Mouse (Mus musculus) MEL (cell line): Measurements from ENCODE around the gene Tub.

ENCODE experiments used
- CHD2 ChIP-seq: IDR thresholded peaks from 2 replicates; pipeline ENCODE4 v1.6.1; 2011; ENCODE audit warnings: low read length, improper control_type of control experiment
- CTCF ChIP-seq, 3 experiments: IDR thresholded peaks in 2 of 3; conservative IDR thresholded peaks in 1 of 3; 2 replicates each; pipeline ENCODE4 v1.5.1; 2011 to 2012; ENCODE audit warnings: low read length in 3 of 3, low read depth in 2 of 3, mild to moderate bottlenecking in 2 of 3, improper control_type of control experiment in 1 of 3, inconsistent platforms in 1 of 3, mixed read lengths in 1 of 3, moderate library complexity in 1 of 3; ENCODE audit not compliant: control insufficient read depth in 1 of 3, insufficient read depth in 1 of 3, poor library complexity in 1 of 3, severe bottlenecking in 1 of 3
- E2F4 ChIP-seq: IDR thresholded peaks from 2 replicates; pipeline ENCODE4 v1.6.1; 2011; ENCODE audit warnings: low read depth, low read length, improper control_type of control experiment, borderline replicate concordance
- GATA1 ChIP-seq: IDR thresholded peaks from 2 replicates; pipeline ENCODE4 v1.6.1; 2011; ENCODE audit warnings: low read depth, low read length, improper control_type of control experiment
- HCFC1 ChIP-seq: IDR thresholded peaks from 2 replicates; pipeline ENCODE4 v1.6.1; 2012; ENCODE audit warnings: low read depth, mild to moderate bottlenecking, inconsistent platforms, low read length, improper control_type of control experiment, moderate library complexity
- KAT2A ChIP-seq: conservative IDR thresholded peaks from 2 replicates; pipeline ENCODE4 v1.6.1; 2012; ENCODE audit warnings: low read depth, low read length, improper control_type of control experiment, inconsistent platforms
- MAFK ChIP-seq: IDR thresholded peaks from 2 replicates; pipeline ENCODE4 v1.6.1; 2011; ENCODE audit warnings: low read depth, mild to moderate bottlenecking, low read length, improper control_type of control experiment, borderline replicate concordance
- MXI1 ChIP-seq: IDR thresholded peaks from 2 replicates; pipeline ENCODE4 v1.6.1; 2011; ENCODE audit warnings: mild to moderate bottlenecking, low read depth, low read length, improper control_type of control experiment
- MYC ChIP-seq: IDR thresholded peaks from 2 replicates; pipeline ENCODE4 v1.6.1; 2011; ENCODE audit warnings: low read depth, mild to moderate bottlenecking, low read length, improper control_type of control experiment, moderate library complexity
- NRF1 ChIP-seq: IDR thresholded peaks from 2 replicates; pipeline ENCODE4 v1.6.1; 2014; ENCODE audit warnings: low read depth, mild to moderate bottlenecking, inconsistent platforms, low read length, improper control_type of control experiment, moderate library complexity; ENCODE audit not compliant: poor library complexity, insufficient read depth, severe bottlenecking
- POLR2A ChIP-seq, 2 experiments: IDR thresholded peaks; 2 replicates each; pipeline ENCODE4 v1.6.1; 2011 to 2012; ENCODE audit warnings: low read length in 2 of 2, mild to moderate bottlenecking in 2 of 2, control low read depth in 1 of 2, improper control_type of control experiment in 1 of 2, low read depth in 1 of 2, moderate library complexity in 1 of 2; ENCODE audit not compliant: control insufficient read depth in 1 of 2, insufficient read depth in 1 of 2, poor library complexity in 1 of 2
- TBP ChIP-seq: IDR thresholded peaks from 2 replicates; pipeline ENCODE4 v1.8.0; 2011; ENCODE audit warnings: low read depth, low read length, improper control_type of control experiment
- TCF12 ChIP-seq: IDR thresholded peaks from 2 replicates; pipeline ENCODE4 v1.6.1; 2014; ENCODE audit warnings: low read depth, mild to moderate bottlenecking, inconsistent platforms, low read length, improper control_type of control experiment, moderate library complexity
- UBTF ChIP-seq: IDR thresholded peaks from 2 replicates; pipeline ENCODE4 v1.6.1; 2012; ENCODE audit warnings: low read depth, mild to moderate bottlenecking, inconsistent platforms, low read length, improper control_type of control experiment, moderate library complexity, borderline replicate concordance; ENCODE audit not compliant: insufficient read depth

DNA sequence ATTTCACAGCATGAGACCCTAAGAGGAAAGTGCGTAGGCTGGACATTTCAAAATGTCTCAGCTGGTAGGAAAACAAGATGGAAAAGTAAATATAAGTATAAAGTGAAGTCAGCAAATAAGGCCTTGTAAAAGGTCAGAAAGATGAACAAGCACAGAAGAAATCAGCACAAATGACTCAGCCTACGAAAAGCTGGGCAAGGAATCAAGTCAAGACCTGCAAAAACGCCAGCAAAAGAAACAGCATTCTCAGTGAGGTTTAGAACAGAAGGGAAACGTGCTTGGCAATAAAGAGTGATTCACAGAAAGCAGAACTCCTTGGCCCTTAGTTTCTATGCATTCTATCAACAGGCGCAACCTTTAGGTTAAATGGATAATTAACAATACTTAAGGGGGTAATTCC is 122.2 kb downstream of the Tub start:
- TF ChIP-seq POLR2A (IDR thresholded peaks at IDR 0.05; ENCODE audit: control insufficient read depth in 1 of 2, insufficient read depth in 1 of 2, low read depth in 1 of 2, low read length in 2 of 2, poor library complexity in 1 of 2) (no peak), KAT2A (no peak), HCFC1 (no peak), NRF1 (no peak), CTCF (IDR thresholded peaks at IDR 0.05 in 2 of 3, conservative IDR thresholded peaks at IDR 0.05 in 1 of 3; ENCODE audit: control insufficient read depth in 1 of 3, insufficient read depth in 1 of 3, low read depth in 2 of 3, low read length in 3 of 3, poor library complexity in 1 of 3, severe bottlenecking in 1 of 3) (no peak), UBTF (no peak), MXI1 (no peak), CHD2 (no peak), TCF12 (no peak), MYC (no peak), TBP (no peak), E2F4 (no peak), MAFK (no peak), GATA1 (no peak)
